Mouse (Mus musculus) testis, adult 2 months (tissue): ENCODE data around the gene Lrp5.

Experiments used
- CTCF ChIP-seq: fragments of 200-500 bp; IDR thresholded peaks from 2 replicates; pipeline ENCODE4 v1.5.1; 2012; ENCODE audit warnings: low read depth, mild to moderate bottlenecking, inconsistent platforms, low read length, moderate library complexity; ENCODE audit not compliant: control insufficient read depth, insufficient read depth, insufficient replicate concordance
- POLR2A ChIP-seq: fragments of 200-500 bp; IDR thresholded peaks from 2 replicates; pipeline ENCODE4 v1.6.1; 2012; ENCODE audit warnings: low read depth, mild to moderate bottlenecking, inconsistent platforms, low read length, moderate library complexity; ENCODE audit not compliant: control insufficient read depth

GRCm38 (mm10) chr19:3562298-3562697 is 124.1 kb downstream of the Lrp5 start:
- TF ChIP-seq CTCF (no peak), POLR2A (no peak)
